Mouse (Mus musculus) bone marrow macrophage, adult 2 months (primary cell): ENCODE results near the gene Tmem121b.

Source experiments
- CTCF ChIP-seq: IDR thresholded peaks from 2 replicates; pipeline ENCODE4 v1.5.1; 2012; ENCODE audit warnings: low read depth, mild to moderate bottlenecking, low read length, moderate library complexity
- POLR2A ChIP-seq: IDR thresholded peaks from 2 replicates; pipeline ENCODE4 v1.6.1; 2012; ENCODE audit warnings: mild to moderate bottlenecking, low read depth, low read length, borderline replicate concordance

GRCm38 (mm10) chr6:120539781-120540231 lies 46.2 kb upstream of the Tmem121b start:
- no peak for TF ChIP-seq CTCF
- no peak for TF ChIP-seq POLR2A
